Mouse (Mus musculus) naive thymus-derived CD4-positive, alpha-beta T cell, adult 2 months (primary cell): Measurements from ENCODE around the gene 3110001I22Rik.
A peak's percentile ranks its signal among the peaks of the same experiment; 100 is the strongest.
"Not testable (repeated sequence)": the region's sequence is repeated elsewhere in the genome, so short reads cannot be mapped to it uniquely, and the experiment has no call there.

Source experiments
- DNase-seq: peaks from one replicate; pipeline ENCODE4 v3.0.0-alpha.2; 2011; ENCODE audit warnings: low read depth

The 3110001I22Rik gene

GRCm38 (mm10) chr16:13671685-13672385, at the start of gene 3110001I22Rik, which contains the start of gene Bfar:
Gene 3110001I22Rik, plus strand, starts transcription at chr16:13671929.
Gene Bfar, plus strand, starts transcription at chr16:13671858.
- DNase-seq = peak; percentile 96

GRCm38 (mm10) chr16:13628345-13628744, 43.4 kb upstream of the 3110001I22Rik start:
- DNase-seq = peak; percentile 5

GRCm38 (mm10) chr16:13638198-13638597, 33.5 kb upstream of the 3110001I22Rik start:
- not testable (repeated sequence) for DNase-seq

- DNase-seq = no peak
Measured at GRCm38 (mm10) chr16:13639508-13639907, 32.2 kb upstream of the 3110001I22Rik start.

GRCm38 (mm10) chr16:13640064-13640463, 31.7 kb upstream of the 3110001I22Rik start:
- no peak for DNase-seq

- DNase-seq = no peak
Measured at GRCm38 (mm10) chr16:13644474-13644873, 27.3 kb upstream of the 3110001I22Rik start.

- no peak for DNase-seq
Measured at GRCm38 (mm10) chr16:13645930-13646329, 25.8 kb upstream of the 3110001I22Rik start.

- no peak for DNase-seq
Measured at GRCm38 (mm10) chr16:13658886-13659285, 12.8 kb upstream of the 3110001I22Rik start.

- no peak for DNase-seq
Measured at GRCm38 (mm10) chr16:13660736-13661135, 11.0 kb upstream of the 3110001I22Rik start.

GRCm38 (mm10) chr16:13667878-13668343, 3.8 kb upstream of the 3110001I22Rik start, which contains the start of gene Parn:
Gene Parn, minus strand, starts transcription at chr16:13668170.
- peak; percentile 97 for DNase-seq

- DNase-seq = no peak
Measured at GRCm38 (mm10) chr16:13668402-13669108, 3.2 kb upstream of the 3110001I22Rik start.

GRCm38 (mm10) chr16:13669282-13669681, 2.4 kb upstream of the 3110001I22Rik start:
- DNase-seq = peak; percentile 10

GRCm38 (mm10) chr16:13670896-13671295, 833 bp upstream of the 3110001I22Rik start:
- DNase-seq = peak; percentile 25

GRCm38 (mm10) chr16:13672386-13672898, 713 bp downstream of the 3110001I22Rik start:
- DNase-seq = peak; percentile 86

GRCm38 (mm10) chr16:13673114-13673513, 1.4 kb downstream of the 3110001I22Rik start:
- DNase-seq = no peak

- DNase-seq = no peak
Measured at GRCm38 (mm10) chr16:13674511-13674910, 2.8 kb downstream of the 3110001I22Rik start.

- DNase-seq = no peak
Measured at GRCm38 (mm10) chr16:13678601-13679319, 7.0 kb downstream of the 3110001I22Rik start.

- DNase-seq = peak; percentile 9
Measured at GRCm38 (mm10) chr16:13698998-13699397, 27.3 kb downstream of the 3110001I22Rik start.

GRCm38 (mm10) chr16:13702184-13702583, 30.5 kb downstream of the 3110001I22Rik start:
- no peak for DNase-seq

- no peak for DNase-seq
Measured at GRCm38 (mm10) chr16:13704676-13705075, 32.9 kb downstream of the 3110001I22Rik start.

GRCm38 (mm10) chr16:13714910-13715309, 43.2 kb downstream of the 3110001I22Rik start:
- DNase-seq = no peak
